Mouse (Mus musculus) ZHBTc4 (cell line): ENCODE data around the gene Slc22a15.

Experiments used
- DNase-seq: peaks from one replicate; pipeline ENCODE4 v3.0.0-alpha.2; 2011; ENCODE audit warnings: low read depth, low spot score

The Slc22a15 gene

DNA sequence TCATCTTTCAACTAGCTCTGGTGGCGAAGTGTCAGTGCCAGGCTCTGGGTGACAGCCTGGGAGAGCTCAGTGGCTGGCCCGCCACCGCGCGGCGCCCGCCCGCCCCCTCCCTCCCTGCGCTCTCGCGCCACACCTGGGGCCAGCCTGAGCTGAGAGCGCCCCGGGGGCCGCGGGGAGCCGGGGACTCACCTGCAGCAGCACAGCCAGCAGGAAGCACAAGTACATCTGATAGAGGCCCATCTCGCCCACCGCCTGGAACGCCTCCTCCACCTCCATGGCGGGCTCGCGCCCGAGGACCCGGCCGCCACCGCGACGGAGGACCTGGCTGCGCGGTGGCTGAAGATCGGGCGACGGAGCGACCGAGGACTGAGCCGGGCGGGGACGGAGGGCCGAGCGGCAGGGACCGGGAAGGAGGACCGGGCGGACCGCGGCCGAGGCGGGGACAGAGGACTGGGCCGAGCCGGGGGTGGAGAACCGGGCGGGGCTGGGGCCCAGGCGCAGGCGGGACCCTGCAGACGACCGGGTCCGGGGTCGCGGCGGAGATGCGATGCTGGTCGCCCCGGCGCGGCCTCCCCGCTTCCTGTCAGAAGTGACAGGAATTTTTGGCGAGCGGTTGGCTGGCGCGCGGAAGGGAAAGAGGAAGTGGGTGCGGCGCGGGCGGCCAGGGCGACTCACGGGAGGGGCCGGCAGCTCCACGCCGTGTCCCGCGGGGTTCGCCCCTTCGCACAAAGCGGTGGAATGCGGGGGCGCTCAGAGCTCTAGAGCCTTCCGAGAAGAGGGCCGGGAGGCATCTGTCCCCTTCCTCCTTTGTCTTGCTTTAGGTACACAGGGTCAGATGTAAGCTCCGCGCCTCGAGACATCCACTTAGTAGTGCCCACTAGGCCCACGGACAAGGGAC, at the start of gene Slc22a15:
Gene Slc22a15 (minus strand): TSS at position 611 of the 898 bp plus-strand sequence.
- DNase-seq = peak; percentile 60

DNA sequence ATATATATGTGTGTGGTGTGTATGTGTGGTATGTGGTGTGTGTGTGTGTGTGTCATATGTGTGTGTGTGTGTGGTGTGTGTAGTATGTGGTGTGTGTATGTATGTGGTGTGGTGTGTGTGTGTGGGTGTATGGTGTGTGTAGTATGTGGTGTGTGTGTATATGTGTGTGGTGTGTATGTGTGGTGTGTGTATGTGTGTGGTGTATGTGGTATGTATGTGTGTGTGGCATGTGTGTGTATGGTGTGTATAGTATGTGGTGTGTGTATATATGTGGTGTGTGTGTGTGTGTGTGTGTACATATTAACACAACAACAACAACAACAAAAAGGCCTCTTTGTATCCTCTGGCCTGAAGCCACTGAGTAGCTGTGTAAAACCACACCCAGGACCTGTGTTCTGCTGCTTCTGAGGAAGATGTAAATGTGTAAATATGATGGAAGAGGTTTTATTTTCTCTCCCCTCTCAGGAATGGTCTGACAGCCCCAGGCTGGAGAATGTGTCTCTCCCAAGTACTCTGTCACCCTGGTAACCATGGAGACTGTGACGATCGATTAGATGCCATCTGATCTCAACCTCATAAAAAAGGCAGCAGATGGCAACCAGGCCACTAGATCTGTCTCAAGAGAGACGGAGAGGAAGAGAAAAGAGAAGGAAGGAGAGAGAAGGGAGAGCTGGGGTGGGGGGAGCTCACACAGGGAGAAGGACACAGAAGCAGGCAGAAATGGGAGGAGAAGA, 42.7 kb upstream of the Slc22a15 start:
- no peak for DNase-seq

DNA sequence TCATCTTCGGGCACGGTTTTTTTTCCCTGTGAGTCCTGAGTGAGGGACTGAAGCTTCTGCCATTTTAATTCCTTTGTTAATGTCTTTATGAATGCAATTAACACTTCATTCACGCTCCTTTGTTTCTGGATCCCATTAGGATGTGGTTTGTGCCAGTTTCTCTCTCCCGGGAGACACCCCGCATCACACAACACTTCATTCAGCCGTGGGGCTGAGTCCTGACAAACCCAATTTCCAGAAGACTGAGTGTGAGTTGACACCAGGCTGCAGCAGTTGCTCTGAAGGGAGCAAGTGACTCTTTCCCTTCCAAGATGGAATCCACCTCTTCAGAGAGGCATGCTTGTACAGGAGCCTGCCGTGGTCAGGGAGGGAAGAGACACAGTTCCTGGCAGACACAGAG, 40.1 kb upstream of the Slc22a15 start:
- no peak for DNase-seq

- peak; percentile 60 for DNase-seq
Measured at GRCm38 (mm10) chr3:101963501-101963900, 39.2 kb upstream of the Slc22a15 start.

- no peak for DNase-seq
Measured at GRCm38 (mm10) chr3:101961146-101961835, 37.0 kb upstream of the Slc22a15 start.

- no peak for DNase-seq
Measured at GRCm38 (mm10) chr3:101958047-101958446, 33.8 kb upstream of the Slc22a15 start.

DNA sequence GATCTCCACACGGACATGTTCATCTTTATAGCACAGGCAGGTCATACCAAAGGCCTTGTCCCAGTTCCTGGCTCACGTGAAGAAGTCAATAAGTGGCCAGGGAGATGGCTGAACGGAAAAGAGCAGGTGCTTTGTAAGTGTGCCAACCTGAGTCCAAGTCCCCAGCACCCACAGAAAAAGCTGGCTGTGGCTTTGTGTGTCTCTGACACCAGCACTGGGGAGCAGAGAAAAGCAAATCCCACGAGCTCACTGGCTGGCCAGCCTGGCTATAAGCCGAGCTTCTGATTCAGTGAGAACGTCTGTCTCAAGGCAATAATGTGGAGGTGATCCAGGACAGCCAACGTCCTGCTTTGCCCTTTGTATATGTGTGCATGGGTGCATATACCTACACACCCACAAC, 29.3 kb upstream of the Slc22a15 start:
- no peak for DNase-seq

DNA sequence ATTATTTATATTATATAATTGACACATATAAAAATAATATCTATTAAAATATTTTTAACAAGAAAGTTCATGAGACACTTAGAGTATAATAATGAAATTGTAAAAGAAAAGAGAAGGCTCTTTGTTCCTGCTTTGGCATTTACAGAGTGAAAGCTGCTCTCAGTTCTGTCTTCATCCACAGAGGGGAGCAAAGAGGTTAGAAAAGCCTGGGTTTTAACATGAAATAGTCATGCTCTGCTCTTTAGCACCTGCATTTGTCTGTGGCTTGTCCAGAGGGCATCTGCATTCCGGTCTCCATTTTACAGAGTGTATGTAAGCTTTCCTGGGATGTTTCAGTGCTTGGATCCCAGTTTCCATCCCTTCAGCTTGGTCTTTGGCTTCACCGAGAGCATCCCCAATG, 28.3 kb upstream of the Slc22a15 start:
- DNase-seq = no peak

DNA sequence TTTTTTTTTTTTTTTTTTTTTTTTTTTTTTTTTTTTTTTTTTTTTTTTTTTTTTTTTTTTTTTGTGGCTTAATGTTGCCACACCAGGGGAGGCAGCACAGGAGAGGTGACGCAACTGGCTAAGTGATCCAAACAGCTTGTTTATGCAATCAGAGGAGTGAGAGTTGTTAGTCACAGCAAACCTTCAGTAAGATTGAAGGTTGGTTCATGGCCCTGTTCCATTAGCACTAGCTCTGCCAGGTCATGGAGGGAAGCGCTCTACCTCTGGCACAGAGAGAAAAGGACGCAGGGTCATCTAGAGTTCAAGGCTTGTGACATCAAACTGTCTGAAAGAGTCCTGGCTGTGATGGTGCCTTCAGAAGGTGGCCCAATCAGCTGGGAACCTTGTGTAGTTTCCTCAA, 24.3 kb upstream of the Slc22a15 start:
- no peak for DNase-seq

DNA sequence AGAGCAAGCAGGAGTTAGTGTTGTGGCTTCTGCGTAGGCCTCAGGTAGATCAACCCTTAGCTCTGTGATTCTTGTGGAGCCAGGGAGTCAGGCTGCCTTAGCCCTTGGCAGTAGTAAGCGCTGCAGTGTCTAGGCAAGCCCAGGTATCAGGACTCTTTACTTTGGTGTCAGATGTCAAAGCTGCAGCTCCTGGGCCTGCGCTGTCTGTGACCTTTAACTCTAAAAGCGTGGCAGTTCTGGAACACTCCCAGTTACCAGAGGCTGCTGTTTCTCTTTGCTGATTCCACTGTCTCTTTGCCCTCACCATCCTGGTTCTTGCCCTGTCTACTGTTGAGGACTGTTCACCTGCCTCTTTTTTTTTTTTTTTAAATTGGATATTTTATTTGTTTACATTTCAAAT, 23.0 kb upstream of the Slc22a15 start:
- no peak for DNase-seq

GRCm38 (mm10) chr3:101945257-101945656, 21.0 kb upstream of the Slc22a15 start:
- DNase-seq = no peak

DNA sequence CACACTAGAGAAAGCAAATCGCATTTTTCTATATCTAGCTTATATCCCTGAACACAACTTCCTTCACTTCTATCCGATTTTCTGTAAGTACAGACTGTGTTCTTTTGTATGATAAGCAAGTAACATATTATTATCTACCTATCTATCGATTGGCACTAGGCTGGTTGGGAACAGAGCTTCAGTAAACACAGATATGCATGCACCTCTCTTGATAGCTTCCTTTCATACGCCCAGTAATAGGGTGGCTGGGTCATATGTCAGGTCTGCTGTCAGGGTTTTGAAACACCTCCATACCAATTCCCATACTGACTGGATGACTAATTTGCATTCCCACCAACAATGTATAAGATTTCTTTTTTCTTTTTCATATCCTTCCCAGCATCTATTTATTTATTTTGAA, 16.2 kb upstream of the Slc22a15 start:
- no peak for DNase-seq

DNA sequence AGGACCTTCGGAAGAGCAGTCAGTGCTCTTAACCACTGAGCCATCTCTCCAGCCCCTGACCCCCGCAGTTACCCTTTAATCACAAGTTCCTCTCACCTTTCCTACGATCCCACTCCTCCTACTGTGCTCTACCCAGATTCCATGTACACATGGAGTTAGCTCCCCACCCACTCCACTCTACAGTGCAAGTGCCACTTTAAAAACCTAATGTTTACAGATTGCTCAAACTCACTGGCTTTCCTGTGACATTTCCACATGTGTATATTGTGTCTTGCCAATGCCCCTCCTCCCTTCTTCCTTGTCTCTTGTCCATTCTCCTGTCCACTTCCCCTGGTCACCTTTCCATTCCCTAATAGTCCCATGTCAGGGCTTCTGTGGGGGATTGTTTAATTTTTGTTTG, 15.6 kb upstream of the Slc22a15 start:
- no peak for DNase-seq

GRCm38 (mm10) chr3:101939152-101939551, 14.9 kb upstream of the Slc22a15 start:
- DNase-seq = no peak

GRCm38 (mm10) chr3:101936369-101936768, 12.1 kb upstream of the Slc22a15 start:
- no peak for DNase-seq

- no peak for DNase-seq
Measured at GRCm38 (mm10) chr3:101933820-101934219, 9.6 kb upstream of the Slc22a15 start.

GRCm38 (mm10) chr3:101929105-101929876, 5.0 kb upstream of the Slc22a15 start:
- DNase-seq = no peak

DNA sequence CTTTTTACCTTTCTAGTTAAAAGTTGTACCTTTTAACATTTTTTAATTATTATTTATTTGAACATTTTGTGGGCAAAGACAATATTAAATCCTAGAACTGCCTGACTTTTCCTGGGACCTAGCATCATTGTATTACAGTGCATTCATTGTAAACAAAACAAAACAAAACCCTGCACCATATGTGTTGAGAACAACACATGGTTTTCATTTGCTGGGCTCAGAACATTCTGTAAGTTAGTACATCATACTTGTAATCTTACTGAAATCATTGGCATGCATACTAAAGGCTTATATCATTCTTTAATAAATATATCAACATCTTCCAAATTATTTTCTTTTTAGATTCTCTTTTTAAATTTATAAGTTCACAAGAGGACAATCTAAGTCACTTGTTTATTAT, 2.4 kb upstream of the Slc22a15 start:
- no peak for DNase-seq

GRCm38 (mm10) chr3:101925663-101926062, 1.4 kb upstream of the Slc22a15 start:
- no peak for DNase-seq

- DNase-seq = no peak
Measured at GRCm38 (mm10) chr3:101922366-101922765, 1.9 kb downstream of the Slc22a15 start.

DNA sequence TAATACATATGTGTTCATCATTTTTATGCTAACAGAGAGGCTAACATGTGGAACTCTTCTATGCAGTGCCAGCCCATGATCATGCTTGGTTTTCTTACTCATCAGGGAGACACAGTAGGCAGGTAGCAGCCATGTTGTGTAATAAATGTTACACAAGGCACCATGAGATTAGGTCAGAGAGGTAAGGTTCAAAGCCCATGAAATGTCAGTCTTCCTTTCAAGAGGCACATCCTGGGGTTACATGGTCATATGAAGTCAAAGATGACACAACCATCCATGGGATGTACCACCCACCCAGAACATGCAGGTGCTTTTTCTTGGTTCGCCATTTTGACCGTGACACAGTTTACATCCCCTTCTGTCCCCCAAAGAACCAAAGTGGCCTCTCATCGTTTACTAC, 5.7 kb downstream of the Slc22a15 start:
- DNase-seq = no peak
